Mouse (Mus musculus) liver, adult (tissue): Measurements from ENCODE around the gene Gm11549.

Experiments
- GATA4 ChIP-seq: IDR thresholded peaks from 2 replicates; pipeline ENCODE4 v1.6.1; 2014; ENCODE audit warnings: mild to moderate bottlenecking, low read length; ENCODE audit not compliant: insufficient replicate concordance

Gm11549 gene

DNA sequence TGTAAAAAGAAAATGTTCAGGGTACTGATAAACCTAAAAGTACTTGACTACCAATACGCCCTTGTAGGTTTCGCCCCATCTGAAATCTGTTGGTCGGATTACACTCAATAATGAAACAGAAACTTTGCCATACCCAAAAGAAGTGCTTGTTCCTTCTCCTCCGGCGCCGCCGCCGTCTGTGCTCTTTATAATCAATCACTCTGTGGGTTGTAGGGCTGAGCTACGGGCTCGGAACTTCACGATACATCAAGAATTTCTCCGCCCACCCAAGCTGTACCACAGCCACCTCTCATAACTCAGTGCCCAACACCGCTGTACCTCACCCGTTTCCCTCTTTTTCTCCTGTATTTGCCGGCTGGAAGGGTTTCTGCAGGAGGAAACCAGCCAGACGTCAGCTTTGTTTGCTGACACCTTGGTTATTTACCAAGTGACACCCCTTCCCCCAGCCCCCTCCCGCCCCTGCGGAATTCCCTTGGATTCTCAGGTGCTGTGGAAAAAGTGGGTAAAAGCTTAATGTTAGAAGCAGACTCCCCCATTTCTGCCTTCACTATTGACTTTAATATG lies 10.4 kb upstream of the Gm11549 start:
- TF ChIP-seq GATA4, result no peak

GRCm38 (mm10) chr3:36531242-36531641 lies 9.6 kb upstream of the Gm11549 start:
- TF ChIP-seq GATA4, result no peak

DNA sequence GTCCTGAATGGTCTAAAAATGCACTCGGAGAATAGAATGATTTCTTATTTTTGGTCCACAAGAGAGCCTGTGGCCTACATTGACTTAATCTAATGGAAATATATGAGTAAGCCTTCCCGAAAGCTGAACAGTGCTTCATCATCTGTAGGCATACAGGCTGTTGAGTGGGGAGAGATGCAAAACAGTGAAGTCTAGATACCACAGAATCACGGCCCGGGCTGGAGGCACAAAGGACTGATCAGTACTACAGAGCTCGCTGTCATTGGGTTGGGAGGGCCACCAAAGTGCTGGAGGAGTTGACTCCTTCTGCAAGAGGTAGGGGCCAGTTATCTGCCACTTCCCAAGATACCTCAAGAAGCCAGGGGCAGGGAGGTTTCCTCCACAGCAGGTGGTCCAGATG lies 9.2 kb upstream of the Gm11549 start:
- TF ChIP-seq GATA4, result no peak

GRCm38 (mm10) chr3:36530345-36530744 lies 8.7 kb upstream of the Gm11549 start:
- TF ChIP-seq GATA4, result no peak

DNA sequence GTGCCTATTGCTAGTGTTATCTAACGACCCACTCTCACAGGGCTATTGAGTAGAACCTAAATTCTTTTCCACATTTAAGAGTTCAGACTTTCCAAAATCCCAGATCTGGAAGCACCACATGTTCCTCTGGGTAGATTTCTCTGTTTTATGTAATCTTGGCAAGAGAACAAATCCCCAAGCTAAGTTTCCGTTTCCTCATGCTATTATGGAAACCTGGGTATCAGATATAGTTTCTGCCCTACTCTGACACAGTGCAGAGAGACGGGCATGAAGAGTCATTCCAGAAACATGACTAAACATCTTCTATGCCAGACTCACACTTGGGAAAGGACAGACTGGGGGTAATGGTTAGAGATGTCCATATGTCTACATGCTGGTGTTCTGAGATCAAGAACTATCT lies 2.9 kb upstream of the Gm11549 start:
- no peak for TF ChIP-seq GATA4

GRCm38 (mm10) chr3:36522137-36522536 lies 524 bp upstream of the Gm11549 start:
- no peak for TF ChIP-seq GATA4

- no peak for TF ChIP-seq GATA4
Measured at GRCm38 (mm10) chr3:36516196-36516595, 5.4 kb downstream of the Gm11549 start.

DNA sequence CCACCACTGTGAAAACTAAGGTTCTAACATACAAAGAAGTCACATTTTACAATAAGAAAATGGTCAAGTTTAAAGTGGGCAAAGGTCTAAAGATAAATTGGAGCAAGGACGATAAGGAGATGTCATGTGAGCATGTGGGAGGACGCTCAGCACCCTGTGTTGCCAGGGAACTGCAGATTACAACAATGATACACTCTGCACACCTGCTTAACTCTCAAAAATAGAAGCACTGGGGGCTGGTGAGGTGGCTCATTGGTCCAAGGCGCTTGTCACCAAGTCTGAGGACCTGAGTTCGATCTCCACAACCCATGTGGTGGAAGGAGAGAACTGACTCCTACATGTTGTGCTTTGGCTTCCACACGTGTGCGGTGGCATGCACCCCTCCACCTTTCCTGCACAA lies 10.1 kb downstream of the Gm11549 start:
- no peak for TF ChIP-seq GATA4

DNA sequence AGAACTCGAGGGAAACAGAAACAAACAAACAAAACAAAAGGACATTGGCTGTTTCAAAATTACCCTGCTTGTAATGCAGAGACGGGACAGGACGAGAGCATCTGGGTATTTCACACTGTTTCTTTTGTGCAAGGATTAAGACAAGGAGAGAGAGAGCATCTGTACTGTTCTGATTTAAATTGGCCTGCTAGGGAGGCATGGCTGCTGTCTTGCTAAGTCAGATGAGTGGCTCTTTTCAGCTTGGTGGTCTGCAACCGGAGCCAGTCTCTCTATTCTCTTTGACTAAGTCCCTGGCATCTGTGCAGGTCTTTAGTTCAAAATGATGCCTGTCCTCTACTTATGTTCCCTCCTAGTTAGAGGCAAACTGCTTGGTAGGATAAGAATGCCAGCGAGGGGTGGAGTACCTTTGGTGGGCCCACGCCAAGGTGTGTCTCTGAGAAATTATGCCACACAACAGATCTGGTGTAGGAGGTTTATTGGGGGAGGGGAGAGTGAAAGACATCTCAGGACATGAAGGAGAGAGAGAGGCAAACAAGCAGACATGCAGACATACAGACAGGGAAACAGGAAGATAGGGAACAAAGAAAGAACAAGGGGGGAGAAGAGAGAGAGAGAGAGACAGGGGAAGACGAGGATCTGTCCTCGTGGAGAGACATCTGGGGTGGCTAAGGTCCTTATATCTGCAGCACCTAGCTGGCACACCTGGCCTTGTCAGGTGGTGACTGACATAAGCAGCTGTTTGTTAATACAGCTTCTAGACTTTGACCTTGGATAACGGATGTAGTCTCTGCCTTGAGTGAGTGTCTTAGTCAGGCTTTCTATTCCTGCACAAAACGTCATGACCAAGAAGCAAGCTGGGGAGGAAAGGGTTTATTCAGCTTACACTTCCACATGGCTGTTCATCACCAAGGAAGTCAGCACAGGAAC lies 15.5 kb downstream of the Gm11549 start:
- TF ChIP-seq GATA4, result no peak

DNA sequence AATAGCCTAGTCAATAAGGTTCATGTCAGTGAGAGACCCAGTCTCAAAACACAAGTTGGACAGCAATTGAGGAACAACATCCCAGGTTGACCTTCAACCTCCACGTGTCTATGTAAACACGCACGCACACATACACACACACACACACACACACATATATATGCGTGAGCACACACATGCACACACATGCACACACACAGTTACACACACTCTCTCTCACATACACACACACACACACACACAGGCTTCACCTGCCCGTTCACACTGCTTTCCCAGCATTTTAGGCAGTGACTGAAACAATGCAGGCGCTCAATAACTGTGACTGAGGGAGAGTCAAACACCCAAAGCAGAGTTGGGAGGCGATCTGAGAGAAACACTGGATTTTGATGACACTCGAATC lies 16.3 kb downstream of the Gm11549 start:
- no peak for TF ChIP-seq GATA4

DNA sequence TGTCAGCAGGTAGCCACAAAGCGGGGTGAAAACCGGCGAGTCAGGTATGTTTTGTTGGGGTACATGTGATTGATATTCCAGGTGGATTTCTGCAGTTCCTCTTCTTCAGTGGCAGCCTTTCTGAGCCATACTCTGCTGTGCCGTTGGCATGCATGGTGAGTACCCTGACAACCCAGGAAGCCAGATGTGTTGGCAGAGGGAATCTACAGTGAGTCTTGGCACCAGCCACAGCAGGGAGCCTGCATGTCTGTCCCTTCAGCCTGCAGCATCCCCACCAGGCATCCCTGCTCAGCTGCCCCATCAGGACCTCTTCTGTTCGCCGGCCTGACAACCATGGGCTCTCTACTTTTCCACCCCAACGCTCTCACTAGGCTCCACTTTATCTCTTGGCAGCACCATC lies 20.1 kb downstream of the Gm11549 start:
- TF ChIP-seq GATA4, result no peak

GRCm38 (mm10) chr3:36500976-36501375 lies 20.6 kb downstream of the Gm11549 start:
- TF ChIP-seq GATA4, result no peak

DNA sequence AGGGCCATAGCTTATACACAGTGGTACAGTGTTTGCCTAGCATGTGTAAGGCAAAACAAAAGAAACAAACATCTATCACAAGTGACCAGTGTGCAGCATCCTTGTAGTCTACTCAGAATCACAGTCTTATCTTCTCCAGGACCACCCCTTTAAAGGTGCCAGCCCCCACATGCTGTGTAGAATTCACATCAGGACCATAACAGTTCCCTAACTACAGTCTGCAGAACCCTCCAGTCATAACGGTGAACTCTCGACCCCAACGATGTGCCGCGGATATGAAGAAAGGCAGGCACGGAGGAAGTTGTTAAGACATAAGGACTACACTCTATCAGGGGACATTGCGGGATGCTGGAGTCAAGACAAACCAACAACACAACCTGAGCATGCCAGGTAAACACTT lies 22.2 kb downstream of the Gm11549 start:
- no peak for TF ChIP-seq GATA4

- no peak for TF ChIP-seq GATA4
Measured at GRCm38 (mm10) chr3:36498224-36498623, 23.4 kb downstream of the Gm11549 start.

- TF ChIP-seq GATA4, result no peak
Measured at GRCm38 (mm10) chr3:36496746-36497145, 24.9 kb downstream of the Gm11549 start.

DNA sequence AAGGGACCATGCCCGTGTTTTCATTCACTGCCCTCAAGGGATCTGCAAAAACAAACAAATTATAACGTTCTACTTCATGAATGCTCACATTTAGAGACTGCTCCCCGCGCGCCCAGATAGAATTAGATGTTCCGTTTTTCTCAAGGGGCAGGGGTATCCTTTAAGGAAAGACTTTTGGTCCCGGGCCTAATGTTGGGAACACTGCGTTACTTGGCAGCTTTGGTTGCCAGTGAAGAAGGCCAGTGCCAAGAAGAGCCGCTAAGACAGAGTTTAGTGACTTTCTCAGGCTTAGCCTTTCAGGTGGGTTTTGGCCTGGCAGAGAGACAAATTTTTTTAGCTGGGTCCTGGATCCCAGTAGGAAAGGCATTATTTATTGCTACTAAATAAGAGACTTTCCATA lies 25.3 kb downstream of the Gm11549 start:
- no peak for TF ChIP-seq GATA4

GRCm38 (mm10) chr3:36495436-36495835 lies 26.2 kb downstream of the Gm11549 start:
- peak; percentile 93; the same call in 1 of the 2 replicates for TF ChIP-seq GATA4

DNA sequence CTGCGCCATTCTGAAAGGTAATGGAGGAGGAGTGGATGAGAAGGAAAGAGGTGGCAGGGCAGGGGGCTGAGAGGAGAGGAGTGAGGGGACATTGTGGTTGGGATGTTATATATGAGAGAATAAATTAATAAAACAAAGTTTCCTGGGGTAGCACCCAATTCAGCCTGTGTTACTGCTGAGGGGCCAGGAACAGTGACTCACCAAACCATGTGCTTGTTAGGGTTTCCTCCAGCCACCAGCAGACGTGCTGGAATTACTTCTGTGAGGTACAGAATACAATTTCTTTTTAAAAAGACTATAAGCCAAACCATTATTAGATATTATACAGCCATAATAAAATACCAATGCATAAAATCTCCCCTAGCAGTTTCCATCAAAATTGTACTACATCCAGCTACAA lies 27.0 kb downstream of the Gm11549 start:
- no peak for TF ChIP-seq GATA4
